Mouse (Mus musculus): ENCODE measurements around the gene Ttll6. TPM values are rescaled to one million over a fixed set of nuclear protein-coding genes. Genes with fewer than 3 reads are reported as not detected.

Gene Ttll6
- total RNA-seq, 2 experiments from 2014 or later = 0.22 to 0.46 TPM

DNA sequence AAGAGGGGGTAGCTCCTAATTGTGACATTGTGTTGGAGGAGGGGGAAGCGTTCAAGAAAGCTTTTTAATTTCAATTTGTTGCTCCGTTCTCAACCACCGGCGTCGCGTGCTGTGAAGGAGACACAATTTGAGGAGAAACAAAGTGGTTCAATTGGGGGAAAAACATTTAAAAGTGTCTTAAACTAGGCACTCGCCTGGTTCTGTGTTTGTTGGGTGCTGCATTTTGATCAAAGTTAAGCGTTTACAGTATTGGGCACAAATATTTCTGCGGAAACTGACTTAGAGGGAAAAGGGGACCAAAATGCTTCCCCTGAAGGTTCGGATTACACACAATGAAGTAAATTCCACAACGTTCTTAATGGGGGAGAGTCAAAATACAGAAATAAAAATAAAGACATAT lies 70.8 kb downstream of the Ttll6 start:
- no peak overlapping the region for H3K27ac ChIP-seq
- TF ChIP-seq CTCF (conservative IDR thresholded peaks at IDR 0.05) = no peak
- H3K4me3 ChIP-seq = no peak overlapping the region
- no peak for DNase-seq (ENCODE audit: low spot score in 2 of 2)

DNA sequence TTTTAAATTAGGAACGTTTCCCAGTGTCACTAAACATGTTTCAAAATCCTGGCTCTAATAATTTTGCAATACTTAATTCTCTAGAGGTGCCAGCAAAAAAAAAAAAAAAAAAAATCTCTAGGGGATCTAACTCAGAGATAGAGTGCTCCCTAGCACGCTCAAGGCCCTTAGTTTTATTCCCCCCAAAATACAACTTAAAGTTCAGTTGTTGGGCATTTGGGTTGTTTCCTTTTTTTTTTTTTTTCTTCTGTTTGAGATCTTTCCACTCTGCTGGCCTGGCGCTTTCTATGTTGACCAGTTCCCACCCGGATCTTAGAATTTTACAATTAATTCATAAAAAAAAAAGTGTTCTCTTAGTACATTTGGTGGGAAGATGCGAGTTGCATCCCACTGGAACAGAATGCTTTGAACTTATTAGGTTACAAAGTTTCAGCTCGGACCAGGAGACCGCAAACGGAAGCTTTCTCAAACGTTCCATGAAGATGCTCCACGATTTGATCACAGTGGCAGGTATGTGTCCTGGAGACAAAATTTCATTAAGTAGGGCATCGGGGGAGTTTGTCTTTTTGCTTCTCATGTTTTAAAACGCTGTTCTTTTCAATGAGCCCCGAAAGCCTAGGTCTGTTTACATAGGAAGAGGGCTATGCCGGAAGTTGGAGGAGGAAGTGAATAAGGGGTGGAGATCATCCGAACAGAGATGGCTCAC lies 72.0 kb downstream of the Ttll6 start:
- H3K4me3 ChIP-seq = no peak overlapping the region
- TF ChIP-seq CTCF (conservative IDR thresholded peaks at IDR 0.05) = no peak
- DNase-seq (ENCODE audit: low spot score in 2 of 2) = no peak
- no peak overlapping the region for H3K27ac ChIP-seq

Other genes with a start within 250 kb of the Ttll6 start
- gene B4galnt2, start 218.9 kb upstream of the Ttll6 start, total RNA-seq (2021) = not detected
- not detected for gene Igf2bp1, start 127.8 kb upstream of the Ttll6 start, total RNA-seq (2021)
- not detected for gene Gip, start 109.2 kb upstream of the Ttll6 start, total RNA-seq (2021)
- 10 to 100 TPM; 92.8 to 96.8 TPM for gene Snf8, start 98.9 kb upstream of the Ttll6 start, total RNA-seq (2021)
- 10 to 100 TPM; 54.4 to 56.2 TPM for gene Ube2z, start 68.4 kb upstream of the Ttll6 start, total RNA-seq (2021)
- 100 to 1,000 TPM; 409 to 414 TPM for gene Atp5g1, start 58.1 kb upstream of the Ttll6 start, total RNA-seq (2021)
- not detected for gene Calcoco2, start 21.8 kb upstream of the Ttll6 start, total RNA-seq (2021)
- not detected for gene Hoxb13, start 60.5 kb downstream of the Ttll6 start, total RNA-seq (2021)
- gene Hoxb9, start 137.7 kb downstream of the Ttll6 start, total RNA-seq (2021) = not detected
- not detected for gene Hoxb8, start 148.1 kb downstream of the Ttll6 start, total RNA-seq (2021)
- not detected for gene Hoxb7, start 152.8 kb downstream of the Ttll6 start, total RNA-seq (2021)
- gene Hoxb6, start 158.7 kb downstream of the Ttll6 start, total RNA-seq (2021) = not detected
- gene Hoxb5, start 169.6 kb downstream of the Ttll6 start, total RNA-seq (2021) = not detected
- not detected for gene Hoxb4, start 184.5 kb downstream of the Ttll6 start, total RNA-seq (2021)
- gene Hoxb3, start 189.5 kb downstream of the Ttll6 start, total RNA-seq (2021) = not detected
- gene Hoxb2, start 216.7 kb downstream of the Ttll6 start, total RNA-seq (2021) = not detected
- gene Hoxb1, start 232.0 kb downstream of the Ttll6 start, total RNA-seq (2021) = not detected